9 mouse cellular contexts compared by ENCODE assay signal in the genomic region with DNA sequence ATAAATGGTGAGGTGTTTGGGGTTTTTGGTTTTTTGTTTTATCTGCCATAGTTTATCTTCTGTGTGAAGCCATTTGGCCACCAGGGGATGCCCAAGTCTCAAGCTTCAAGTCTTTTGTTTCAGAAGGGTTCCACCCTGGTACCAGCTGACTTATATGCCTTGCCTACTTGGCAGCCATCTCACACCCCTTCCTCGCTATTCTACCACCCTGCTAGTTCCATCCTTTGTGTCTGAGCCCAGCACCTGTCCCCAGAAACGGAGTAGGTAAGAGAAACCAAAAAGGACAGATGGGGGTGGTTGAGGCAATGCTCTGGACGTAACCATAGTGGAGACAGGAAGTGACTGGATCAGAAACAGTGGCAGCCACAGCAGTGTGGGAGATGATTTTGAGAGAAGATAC. TPM values are rescaled to one million over a fixed set of nuclear protein-coding genes. Genes with fewer than 3 reads are reported as not detected.
A peak's percentile ranks its signal among the peaks of the same experiment; 100 is the strongest.
DNase-seq lines count a peak whose midpoint lies in the region; ATAC-seq and TF ChIP-seq lines count a peak whose summit lies in the region.
"Had no signal": no experiment of that assay in that cellular context is flagged by ENCODE, and none has a peak within 500 bp of the region (broad histone marks: within the 10 kb centered on the region; RNA-seq: fewer than 3 reads in every experiment).

No protein-coding gene starts in this region.

- H3K36me3 ChIP-seq in heart, adult 2 months (ENCODE audit: control insufficient read depth, insufficient read depth, low read length): no peaks in the 10 kb centered on the region
- H3K36me3 ChIP-seq in limb, embryonic 10.5 days: peaks cover 65% of the 10 kb centered on the region

- no peaks in the 10 kb centered on the region for H3K27me3 ChIP-seq in heart, adult 2 months (ENCODE audit: control insufficient read depth, insufficient read depth, low read length)
- H3K27me3 ChIP-seq in limb, embryonic 10.5 days (ENCODE audit: low read depth, poor library complexity, severe bottlenecking): no peaks in the 10 kb centered on the region
- H3K27me3 ChIP-seq: hindbrain, embryonic 15.5 days had no signal

- no peaks in the 10 kb centered on the region for H3K9me3 ChIP-seq in limb, embryonic 10.5 days (replicated peaks)
- H3K9me3 ChIP-seq: hindbrain, embryonic 15.5 days had no signal

- no peak overlapping the region for H3K9ac ChIP-seq in heart, adult 2 months (ENCODE audit: low read depth, low read length)
- H3K9ac ChIP-seq: hindbrain, embryonic 15.5 days had no signal

- 52% methylated on average over 3 of the region's 3 CpGs for WGBS in heart, adult 2 months
- 77% methylated on average over 3 of the region's 3 CpGs for WGBS in limb, embryonic 10.5 days

- intact Hi-C loops in heart, adult 2 months (cut with DNase I): no loop called here
- intact Hi-C loops in heart, postnatal 25 days (cut with DNase I): no loop called here

- no peaks in the 10 kb centered on the region for H3K79me2 ChIP-seq in heart, adult 2 months (replicated peaks; ENCODE audit: control insufficient read depth, insufficient read depth, low read length)

- no peak overlapping the region for H3K4me3 ChIP-seq in heart, adult 2 months
- no peak overlapping the region for H3K4me3 ChIP-seq in limb, embryonic 10.5 days
- H3K4me3 ChIP-seq: hindbrain, embryonic 15.5 days had no signal

- no peak for TF ChIP-seq POLR2A in heart, adult 2 months (IDR thresholded peaks at IDR 0.05; ENCODE audit: insufficient read depth, low read depth, low read length)

- peak; percentile 59 for TF ChIP-seq CTCF in heart, adult 2 months (IDR thresholded peaks at IDR 0.05)

- H3K27ac ChIP-seq in heart, adult 2 months: no peak overlapping the region
- no peak overlapping the region for H3K27ac ChIP-seq in limb, embryonic 10.5 days
- H3K27ac ChIP-seq: hindbrain, embryonic 15.5 days had no signal

- TF ChIP-seq EP300 in heart, adult 2 months (IDR thresholded peaks at IDR 0.05; ENCODE audit: insufficient read depth, low read depth, low read length): no peak

- H3K4me1 ChIP-seq in heart, adult 2 months (ENCODE audit: control insufficient read depth, insufficient read depth, low read length): peaks cover 7% of the 10 kb centered on the region
- peaks cover 5% of the 10 kb centered on the region; the same call in 1 of the 2 replicates for H3K4me1 ChIP-seq in limb, embryonic 10.5 days
- H3K4me1 ChIP-seq: hindbrain, embryonic 15.5 days had no signal

- ATAC-seq in inflammation-experienced regulatory T-cells, adult 6 months: peak; percentile 75

- DNase-seq in heart, adult 2 months: no peak
- DNase-seq in heart, postnatal 25 days (ENCODE audit: low spot score): no peak
- DNase-seq in right cerebral cortex, adult 18-20 months: peak; percentile 52
- no peak for DNase-seq in right cerebral cortex, postnatal 25 days
- DNase-seq in retina, postnatal 1 day: peak; percentile 69
- DNase-seq in limb, embryonic 10.5 days (ENCODE audit: low spot score): no peak
- DNase-seq in ovary, postnatal 36 days (ENCODE audit: low spot score): no peak

RNA-seq across cellular contexts. Expression of a gene that starts 7.5 kb away (rescaled TPM):
- not detected for total RNA-seq in heart, adult 2 months (2021)
- polyA plus RNA-seq in heart, adult 2 months (2012; rRNA removed): 4.9 TPM in 1 of 2 replicates, not detected in the other
- not detected for total RNA-seq in heart, postnatal 25 days (2021)
- polyA plus RNA-seq in inflammation-experienced regulatory T-cells, adult 6 months (2017; shearing (Covaris generic)): not detected
- polyA plus RNA-seq in limb, embryonic 10.5 days (2016; fragmentation: Nextera tagmentation; extraction: Ambion mirVana): not detected in 2 replicates

RNA-seq across cellular contexts. Expression of a gene that starts 8.8 kb away (rescaled TPM):
- total RNA-seq in heart, adult 2 months (2021): 1 to 10 TPM; 4.5 to 5.4 TPM
- polyA plus RNA-seq in heart, adult 2 months (2012; rRNA removed): 2.0 and 2.9 TPM in 2 replicates
- 1 to 10 TPM; 3.3 to 3.9 TPM for total RNA-seq in heart, postnatal 25 days (2021)
- under 1 TPM; 0.43 to 0.75 (median 0.63) TPM for polyA plus RNA-seq in inflammation-experienced regulatory T-cells, adult 6 months (2017; shearing (Covaris generic))
- polyA plus RNA-seq in limb, embryonic 10.5 days (2016; fragmentation: Nextera tagmentation; extraction: Ambion mirVana): 1.6 and 2.2 TPM in 2 replicates

RNA-seq across cellular contexts. Expression of a gene that starts 13.3 kb away (rescaled TPM):
- not detected for total RNA-seq in heart, adult 2 months (2021)
- polyA plus RNA-seq in heart, adult 2 months (2012; rRNA removed): 0.45 TPM in 1 of 2 replicates, not detected in the other
- not detected for total RNA-seq in heart, postnatal 25 days (2021)
- not detected for polyA plus RNA-seq in inflammation-experienced regulatory T-cells, adult 6 months (2017; shearing (Covaris generic))
- not detected in 2 replicates for polyA plus RNA-seq in limb, embryonic 10.5 days (2016; fragmentation: Nextera tagmentation; extraction: Ambion mirVana)
- polyA plus RNA-seq: hindbrain, embryonic 15.5 days had no signal

RNA-seq across cellular contexts. Expression of a gene that starts 13.3 kb away (rescaled TPM):
- total RNA-seq in heart, adult 2 months (2021): under 1 TPM; 0.16 to 0.37 TPM
- polyA plus RNA-seq in heart, adult 2 months (2012; rRNA removed): not detected in 2 replicates
- under 1 TPM in 1 of 2 experiments, not detected in 1; 0.39 TPM for total RNA-seq in heart, postnatal 25 days (2021)
- not detected for polyA plus RNA-seq in inflammation-experienced regulatory T-cells, adult 6 months (2017; shearing (Covaris generic))
- not detected in 2 replicates for polyA plus RNA-seq in limb, embryonic 10.5 days (2016; fragmentation: Nextera tagmentation; extraction: Ambion mirVana)
- polyA plus RNA-seq: hindbrain, embryonic 15.5 days had no signal

RNA-seq across cellular contexts. Expression of a gene that starts 36.3 kb away (rescaled TPM):
- 10 to 100 TPM; 52.7 to 59.5 TPM for total RNA-seq in heart, adult 2 months (2021)
- 44.4 and 65.2 TPM in 2 replicates for polyA plus RNA-seq in heart, adult 2 months (2012; rRNA removed)
- total RNA-seq in heart, postnatal 25 days (2021): 10 to 100 TPM; 61.8 to 62.7 TPM
- 10 to 100 TPM in 1 of 3 experiments, 1 to 10 TPM in 2; 7.5 to 11.5 (median 7.7) TPM for polyA plus RNA-seq in inflammation-experienced regulatory T-cells, adult 6 months (2017; shearing (Covaris generic))
- 59.2 and 67.7 TPM in 2 replicates for polyA plus RNA-seq in limb, embryonic 10.5 days (2016; fragmentation: Nextera tagmentation; extraction: Ambion mirVana)

Comparison
In these comparisons a context has a peak if more than half of its experiments do, and no peak if none do; other contexts are left out.
1. DNase-seq: peak in right cerebral cortex, adult 18-20 months (single experiment) and retina, postnatal 1 day (single experiment); none in heart, adult 2 months (0 of 2), heart, postnatal 25 days (single experiment), right cerebral cortex, postnatal 25 days (single experiment), limb, embryonic 10.5 days (single experiment) and ovary, postnatal 36 days (single experiment).